Mouse (Mus musculus) midbrain, embryonic 15.5 days (tissue): ENCODE measurements around the gene Coq4. TPM values are rescaled to one million over a fixed set of nuclear protein-coding genes. Genes with fewer than 3 reads are reported as not detected.

Experiments
- ATAC-seq: fragments of 200-750 bp; cut with Nextera tagmentation; replicated peaks from 2 replicates; pipeline ENCODE4 v1.8.0; 2017; ENCODE audit warnings: moderate TSS enrichment
- H3K27ac ChIP-seq: fragments of 300-500 bp; sonication (generic); 2 replicates; pipeline ENCODE4 v1.5.1; 2015; ENCODE audit warnings: mild to moderate bottlenecking, inconsistent platforms
- H3K27me3 ChIP-seq: fragments of 300-500 bp; sonication (generic); replicated peaks from 2 replicates; pipeline ENCODE4 v1.6.1; 2015; ENCODE audit warnings: inconsistent platforms
- H3K36me3 ChIP-seq: fragments of 300-500 bp; sonication (generic); replicated peaks from 2 replicates; pipeline ENCODE4 v1.6.1; 2015; ENCODE audit warnings: inconsistent platforms
- H3K4me1 ChIP-seq: fragments of 300-500 bp; sonication (generic); 2 replicates; pipeline ENCODE4 v1.6.1; 2015; ENCODE audit warnings: inconsistent platforms
- H3K4me2 ChIP-seq: fragments of 300-500 bp; sonication (generic); 2 replicates; pipeline ENCODE4 v1.6.1; 2015; ENCODE audit warnings: inconsistent platforms, mild to moderate bottlenecking, moderate library complexity
- H3K4me3 ChIP-seq: fragments of 300-500 bp; sonication (generic); 2 replicates; pipeline ENCODE4 v1.5.1; 2015; ENCODE audit warnings: mild to moderate bottlenecking, inconsistent platforms
- H3K9ac ChIP-seq: fragments of 300-500 bp; sonication (generic); 2 replicates; pipeline ENCODE4 v1.6.1; 2015; ENCODE audit warnings: mild to moderate bottlenecking, inconsistent platforms
- H3K9me3 ChIP-seq: fragments of 300-500 bp; sonication (generic); 2 replicates; pipeline ENCODE4 v1.6.1; 2016; ENCODE audit warnings: inconsistent platforms
- WGBS: fragments of 180-500 bp; shearing (Covaris S2); methylation state at CpG from one replicate; pipeline ENCODE4 v1.1.7; 2015; ENCODE audit warnings: mixed read lengths; 5-methylcytosine and 5-hydroxymethylcytosine counted together
- polyA plus RNA-seq: library from polyadenylated mRNA; unstranded; fragments of >200 nt; fragmentation: Nextera tagmentation; extraction: Ambion mirVana; gene quantifications from 2 replicates; pipeline ENCODE4 v1.2.1, GENCODE M21; 2015

The Coq4 gene
- polyA plus RNA-seq, 1 experiment from 2014 or later: 40.2 TPM

- H3K9ac ChIP-seq: peak overlapping the region; percentile 87
- H3K27ac ChIP-seq: peak overlapping the region; percentile 88
- 21% methylated on average over 6 of the region's 6 CpGs for WGBS
- H3K4me3 ChIP-seq: peak overlapping the region; percentile 61
- H3K9me3 ChIP-seq: no peaks in the 10 kb centered on the region
- no peaks in the 10 kb centered on the region for H3K27me3 ChIP-seq
- peaks cover 23% of the 10 kb centered on the region for H3K4me1 ChIP-seq
- ATAC-seq: peak; percentile 43; the same call in 1 of the 2 replicates
- H3K36me3 ChIP-seq: peaks cover 34% of the 10 kb centered on the region
- peak overlapping the region; percentile 72 for H3K4me2 ChIP-seq
Observed at GRCm38 (mm10) chr2:29803400-29803831, 16.1 kb downstream of the Coq4 start.

GRCm38 (mm10) chr2:29815678-29816371 lies 28.5 kb downstream of the Coq4 start:
- Histone ChIP-seq H3K9me3 (no peaks in the 10 kb centered on the region), H3K4me2 (no peak overlapping the region), H3K36me3 (peaks cover 51% of the 10 kb centered on the region), H3K4me1 (peaks cover 17% of the 10 kb centered on the region), H3K27me3 (no peaks in the 10 kb centered on the region), H3K4me3 (no peak overlapping the region), H3K27ac (no peak overlapping the region), H3K9ac (no peak overlapping the region)
- no peak for ATAC-seq
- 85% methylated on average over 11 of the region's 11 CpGs for WGBS

GRCm38 (mm10) chr2:29817426-29818232 lies 30.3 kb downstream of the Coq4 start:
- peaks cover 34% of the 10 kb centered on the region for H3K36me3 ChIP-seq
- H3K27me3 ChIP-seq: no peaks in the 10 kb centered on the region
- peak; percentile 62 for ATAC-seq
- peak overlapping the region; percentile 73 for H3K27ac ChIP-seq
- H3K9me3 ChIP-seq: no peaks in the 10 kb centered on the region
- no peak overlapping the region for H3K9ac ChIP-seq
- peak overlapping the region; percentile 33 for H3K4me2 ChIP-seq
- H3K4me1 ChIP-seq: peaks cover 22% of the 10 kb centered on the region
- H3K4me3 ChIP-seq: no peak overlapping the region
- 36% methylated on average over 8 of the region's 8 CpGs for WGBS

GRCm38 (mm10) chr2:29819363-29819762 lies 32.1 kb downstream of the Coq4 start:
- Histone ChIP-seq H3K4me1 (peaks cover 22% of the 10 kb centered on the region), H3K4me2 (peak overlapping the region; percentile 67)
- 3% methylated on average over 2 of the region's 2 CpGs for WGBS

GRCm38 (mm10) chr2:29820025-29820817 lies 32.9 kb downstream of the Coq4 start, which contains the start of gene Urm1:
TSS of gene Urm1 (plus strand) at chr2:29820075.
- Histone ChIP-seq H3K36me3 (peaks cover 11% of the 10 kb centered on the region; the same call in 1 of the 2 replicates), H3K4me2 (peak within 1 kb of the TSS; percentile 67), H3K4me1 (peaks cover 22% of the 10 kb centered on the region), H3K9me3 (no peaks in the 10 kb centered on the region), H3K27ac (peak within 1 kb of the TSS; percentile 92), H3K27me3 (no peaks in the 10 kb centered on the region), H3K9ac (peak within 1 kb of the TSS; percentile 61), H3K4me3 (peak within 1 kb of the TSS; percentile 40)
- WGBS: under 1% methylated on average over 35 of the region's 35 CpGs
- ATAC-seq: peak; percentile 79

More at GRCm38 (mm10) chr2:29819363-29819762, 32.1 kb downstream of the Coq4 start:
- Histone ChIP-seq H3K9ac (no peak overlapping the region), H3K4me3 (no peak overlapping the region), H3K27ac (peak overlapping the region; percentile 92), H3K9me3 (no peaks in the 10 kb centered on the region), H3K36me3 (peaks cover 20% of the 10 kb centered on the region; the same call in 1 of the 2 replicates), H3K27me3 (no peaks in the 10 kb centered on the region)
- ATAC-seq: 0 out of 2 replicates have a peak, but pooled peaks have one; percentile 7

- 11% methylated on average over 11 of the region's 11 CpGs for WGBS
- peak overlapping the region; percentile 72 for H3K9ac ChIP-seq
- peak overlapping the region; percentile 71 for H3K4me3 ChIP-seq
- H3K27me3 ChIP-seq: no peaks in the 10 kb centered on the region
- no peaks in the 10 kb centered on the region for H3K36me3 ChIP-seq
- H3K9me3 ChIP-seq: no peaks in the 10 kb centered on the region
- peaks cover 17% of the 10 kb centered on the region for H3K4me1 ChIP-seq
- peak overlapping the region; percentile 87 for H3K4me2 ChIP-seq
- H3K27ac ChIP-seq: peak overlapping the region; percentile 94
- ATAC-seq: peak; percentile 18
Observed at GRCm38 (mm10) chr2:29826318-29826925, 39.1 kb downstream of the Coq4 start.

GRCm38 (mm10) chr2:29826926-29827708 lies 39.8 kb downstream of the Coq4 start:
- Histone ChIP-seq H3K4me2 (peak overlapping the region; percentile 87), H3K4me3 (peak overlapping the region; percentile 71), H3K4me1 (peaks cover 17% of the 10 kb centered on the region), H3K27ac (peak overlapping the region; percentile 94), H3K27me3 (no peaks in the 10 kb centered on the region), H3K9ac (peak overlapping the region; percentile 72), H3K9me3 (no peaks in the 10 kb centered on the region), H3K36me3 (no peaks in the 10 kb centered on the region)
- ATAC-seq: peak; percentile 97
- WGBS: under 1% methylated on average over 48 of the region's 48 CpGs

- peaks cover 17% of the 10 kb centered on the region for H3K4me1 ChIP-seq
- peak overlapping the region; percentile 87 for H3K4me2 ChIP-seq
- peak overlapping the region; percentile 71 for H3K4me3 ChIP-seq
- H3K36me3 ChIP-seq: no peaks in the 10 kb centered on the region
- peak overlapping the region; percentile 54 for H3K27ac ChIP-seq
- H3K9me3 ChIP-seq: no peaks in the 10 kb centered on the region
- H3K27me3 ChIP-seq: no peaks in the 10 kb centered on the region
- 4% methylated on average over 12 of the region's 12 CpGs for WGBS
- peak overlapping the region; percentile 61 for H3K9ac ChIP-seq
- peak; percentile 11 for ATAC-seq
Observed at GRCm38 (mm10) chr2:29827709-29828024, 40.4 kb downstream of the Coq4 start.

- Histone ChIP-seq H3K4me2 (no peak overlapping the region), H3K9me3 (no peaks in the 10 kb centered on the region), H3K9ac (no peak overlapping the region), H3K4me1 (peaks cover 24% of the 10 kb centered on the region), H3K27ac (no peak overlapping the region), H3K36me3 (0 out of 2 replicates have a peak, but pooled peaks cover 3% of the 10 kb centered on the region), H3K4me3 (no peak overlapping the region), H3K27me3 (no peaks in the 10 kb centered on the region)
- WGBS: 90% methylated on average over 4 of the region's 4 CpGs
- no peak for ATAC-seq
Observed at GRCm38 (mm10) chr2:29831106-29831505, 43.8 kb downstream of the Coq4 start.

- no peak overlapping the region for H3K4me3 ChIP-seq
- 0 out of 2 replicates have a peak, but pooled peaks cover 5% of the 10 kb centered on the region for H3K36me3 ChIP-seq
- no peak overlapping the region for H3K4me2 ChIP-seq
- no peak overlapping the region for H3K9ac ChIP-seq
- no peaks in the 10 kb centered on the region for H3K27me3 ChIP-seq
- WGBS: 95% methylated on average over 5 of the region's 5 CpGs
- H3K9me3 ChIP-seq: no peaks in the 10 kb centered on the region
- no peak for ATAC-seq
- H3K27ac ChIP-seq: no peak overlapping the region
- H3K4me1 ChIP-seq: peaks cover 9% of the 10 kb centered on the region; the same call in 1 of the 2 replicates
Observed at GRCm38 (mm10) chr2:29833796-29834195, 46.5 kb downstream of the Coq4 start.

GRCm38 (mm10) chr2:29835391-29835899 lies 48.2 kb downstream of the Coq4 start:
- no peak overlapping the region for H3K4me3 ChIP-seq
- peak overlapping the region; percentile 35 for H3K27ac ChIP-seq
- H3K4me2 ChIP-seq: no peak overlapping the region
- H3K27me3 ChIP-seq: no peaks in the 10 kb centered on the region
- H3K9me3 ChIP-seq: no peaks in the 10 kb centered on the region
- no peak overlapping the region for H3K9ac ChIP-seq
- H3K36me3 ChIP-seq: 0 out of 2 replicates have a peak, but pooled peaks cover 5% of the 10 kb centered on the region
- 17% methylated on average over 2 of the region's 2 CpGs for WGBS
- ATAC-seq: no peak; the same call in 1 of the 2 replicates
- peaks cover 9% of the 10 kb centered on the region; the same call in 1 of the 2 replicates for H3K4me1 ChIP-seq
